Mouse (Mus musculus): ENCODE results near the gene Gpc6. TPM values are rescaled to one million over a fixed set of nuclear protein-coding genes. Genes with fewer than 3 reads are reported as not detected.

The Gpc6 gene
- polyA plus RNA-seq, 1 experiment from 2014 or later, result 42.5 TPM

- DNase-seq (ENCODE audit: low spot score), result no peak
- Histone ChIP-seq H3K9me3 (ENCODE audit: control insufficient read depth, low read length) (no peaks in the 10 kb centered on the region), H3K4me3 (ENCODE audit: low read depth, low read length) (no peak overlapping the region)
Observed at GRCm38 (mm10) chr14:117256192-117256591, 331.1 kb downstream of the Gpc6 start.

GRCm38 (mm10) chr14:117265653-117266052 is 340.5 kb downstream of the Gpc6 start:
- no peak overlapping the region for H3K27ac ChIP-seq (replicated peaks; ENCODE audit: low read depth, low read length)
- no peaks in the 10 kb centered on the region for H3K9me3 ChIP-seq (ENCODE audit: control insufficient read depth, low read length)
- H3K36me3 ChIP-seq (ENCODE audit: control insufficient read depth, insufficient read depth, low read length), result no peaks in the 10 kb centered on the region
- ATAC-seq (ENCODE audit: low read depth) (no peak), DNase-seq (ENCODE audit: low spot score) (no peak)
- H3K4me2 ChIP-seq (ENCODE audit: low read depth, low read length), result no peak overlapping the region
- H3K9ac ChIP-seq (ENCODE audit: low read depth, low read length), result no peak overlapping the region
- H3K4me1 ChIP-seq (ENCODE audit: control insufficient read depth, insufficient read depth, low read length), result no peaks in the 10 kb centered on the region
- H3K4me3 ChIP-seq (ENCODE audit: low read depth, low read length), result no peak overlapping the region
- H3K27me3 ChIP-seq (replicated peaks; ENCODE audit: control insufficient read depth, insufficient read depth, low read length), result no peaks in the 10 kb centered on the region

More at GRCm38 (mm10) chr14:117256192-117256591, 331.1 kb downstream of the Gpc6 start:
- no peak overlapping the region for H3K9ac ChIP-seq (ENCODE audit: low read depth, low read length)
- WGBS, result 66% methylated on average over 4 of the region's 4 CpGs
- H3K4me2 ChIP-seq (ENCODE audit: low read depth, low read length), result no peak overlapping the region
- H3K4me1 ChIP-seq (ENCODE audit: control insufficient read depth, insufficient read depth, low read length), result no peaks in the 10 kb centered on the region
- H3K27me3 ChIP-seq (replicated peaks; ENCODE audit: control insufficient read depth, insufficient read depth, low read length), result no peaks in the 10 kb centered on the region
- no peaks in the 10 kb centered on the region for H3K36me3 ChIP-seq (ENCODE audit: control insufficient read depth, insufficient read depth, low read length)
- H3K27ac ChIP-seq (replicated peaks; ENCODE audit: low read depth, low read length), result no peak overlapping the region
- ATAC-seq (ENCODE audit: low read depth), result no peak

DNA sequence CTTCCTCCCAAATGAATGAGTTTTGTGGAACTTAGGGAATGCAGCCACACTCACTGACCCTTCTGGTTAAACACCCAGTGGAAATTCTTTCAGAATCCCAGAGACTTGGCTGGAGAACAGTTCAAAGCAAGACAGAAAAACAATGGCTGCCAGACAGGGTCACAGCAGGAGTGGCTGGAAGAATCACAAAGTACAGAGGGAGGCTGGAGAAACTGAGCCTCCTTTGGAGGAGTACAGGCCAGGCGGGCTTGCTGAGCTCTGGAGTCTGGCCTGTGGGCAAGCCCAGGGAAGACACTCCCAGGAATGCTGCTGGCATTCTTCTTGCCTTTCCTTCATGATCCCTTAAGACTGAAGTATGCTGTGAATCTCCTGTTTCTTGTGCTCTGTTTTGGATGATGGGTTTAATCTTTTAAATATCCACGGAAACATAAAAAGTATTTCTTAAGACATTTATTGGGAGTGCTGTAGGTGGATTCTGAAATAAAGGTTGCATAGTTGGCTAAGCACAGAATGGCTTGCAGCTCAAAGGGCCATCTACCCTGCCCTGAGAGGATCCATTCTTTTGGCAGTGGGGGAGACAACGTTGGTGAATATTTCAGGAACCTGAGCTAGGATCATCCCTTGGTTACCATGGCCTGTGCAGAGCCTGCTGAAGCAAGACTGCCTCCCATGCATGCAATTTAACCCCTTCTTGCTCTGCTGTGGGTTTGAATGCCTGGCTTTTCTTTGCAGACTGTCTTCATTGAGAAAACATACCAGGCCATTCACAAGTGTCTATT is 342.9 kb downstream of the Gpc6 start:
- peak; percentile 30 for DNase-seq (ENCODE audit: low spot score)
- Histone ChIP-seq H3K4me2 (ENCODE audit: low read depth, low read length) (no peak overlapping the region), H3K27ac (replicated peaks; ENCODE audit: low read depth, low read length) (peak overlapping the region; percentile 21; the same call in 1 of the 2 replicates)

DNA sequence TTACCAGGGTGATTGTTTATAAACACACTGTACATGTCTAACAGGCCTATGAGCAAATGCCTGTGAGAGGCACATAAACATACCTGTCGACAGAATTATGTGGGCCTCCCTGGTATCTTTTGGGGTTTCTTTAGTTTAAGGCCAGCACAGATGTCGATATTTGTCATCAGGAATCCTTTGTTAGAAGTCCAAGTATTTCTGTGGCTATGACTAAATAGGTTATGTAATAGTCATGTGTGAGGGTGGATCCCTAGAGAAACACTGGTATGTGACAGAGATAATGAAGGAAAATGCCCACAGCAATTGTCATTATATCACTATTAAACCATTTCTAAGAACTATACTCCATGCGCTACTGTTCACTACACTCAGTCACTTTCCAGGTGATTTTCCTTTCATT is 358.5 kb downstream of the Gpc6 start:
- Histone ChIP-seq H3K27ac (replicated peaks; ENCODE audit: low read depth, low read length) (no peak overlapping the region), H3K4me3 (ENCODE audit: low read depth, low read length) (no peak overlapping the region), H3K9me3 (ENCODE audit: control insufficient read depth, low read length) (no peaks in the 10 kb centered on the region), H3K4me1 (ENCODE audit: control insufficient read depth, insufficient read depth, low read length) (no peaks in the 10 kb centered on the region), H3K36me3 (ENCODE audit: control insufficient read depth, insufficient read depth, low read length) (0 out of 2 replicates have a peak, but pooled peaks cover 4% of the 10 kb centered on the region), H3K9ac (ENCODE audit: low read depth, low read length) (no peak overlapping the region), H3K4me2 (ENCODE audit: low read depth, low read length) (no peak overlapping the region), H3K27me3 (replicated peaks; ENCODE audit: control insufficient read depth, insufficient read depth, low read length) (no peaks in the 10 kb centered on the region)
- no peak for ATAC-seq (ENCODE audit: low read depth)
- DNase-seq (ENCODE audit: low spot score), result no peak
- WGBS, result 91% methylated on average over 3 of the region's 3 CpGs

More for the DNA sequence above, 342.9 kb downstream of the Gpc6 start:
- Histone ChIP-seq H3K36me3 (ENCODE audit: control insufficient read depth, insufficient read depth, low read length) (no peaks in the 10 kb centered on the region), H3K4me1 (ENCODE audit: control insufficient read depth, insufficient read depth, low read length) (no peaks in the 10 kb centered on the region), H3K9me3 (ENCODE audit: control insufficient read depth, low read length) (no peaks in the 10 kb centered on the region), H3K4me3 (ENCODE audit: low read depth, low read length) (no peak overlapping the region), H3K27me3 (replicated peaks; ENCODE audit: control insufficient read depth, insufficient read depth, low read length) (no peaks in the 10 kb centered on the region), H3K9ac (ENCODE audit: low read depth, low read length) (no peak overlapping the region; the same call in 1 of the 2 replicates)
- ATAC-seq (ENCODE audit: low read depth), result 0 out of 2 replicates have a peak, but pooled peaks have one; percentile 60
- WGBS, result 26% methylated on average over 3 of the region's 3 CpGs

- Histone ChIP-seq H3K9ac (ENCODE audit: low read depth, low read length) (no peak overlapping the region), H3K4me1 (ENCODE audit: control insufficient read depth, insufficient read depth, low read length) (no peaks in the 10 kb centered on the region), H3K36me3 (ENCODE audit: control insufficient read depth, insufficient read depth, low read length) (no peaks in the 10 kb centered on the region), H3K27ac (replicated peaks; ENCODE audit: low read depth, low read length) (no peak overlapping the region), H3K4me3 (ENCODE audit: low read depth, low read length) (no peak overlapping the region), H3K4me2 (ENCODE audit: low read depth, low read length) (no peak overlapping the region), H3K27me3 (replicated peaks; ENCODE audit: control insufficient read depth, insufficient read depth, low read length) (no peaks in the 10 kb centered on the region), H3K9me3 (ENCODE audit: control insufficient read depth, low read length) (no peaks in the 10 kb centered on the region)
- ATAC-seq (ENCODE audit: low read depth) (0 out of 2 replicates have a peak, but pooled peaks have one; percentile 57), DNase-seq (ENCODE audit: low spot score) (peak; percentile 38)
- WGBS, result 41% methylated on average over 4 of the region's 4 CpGs
Observed at GRCm38 (mm10) chr14:117293746-117294145, 368.6 kb downstream of the Gpc6 start.

DNA sequence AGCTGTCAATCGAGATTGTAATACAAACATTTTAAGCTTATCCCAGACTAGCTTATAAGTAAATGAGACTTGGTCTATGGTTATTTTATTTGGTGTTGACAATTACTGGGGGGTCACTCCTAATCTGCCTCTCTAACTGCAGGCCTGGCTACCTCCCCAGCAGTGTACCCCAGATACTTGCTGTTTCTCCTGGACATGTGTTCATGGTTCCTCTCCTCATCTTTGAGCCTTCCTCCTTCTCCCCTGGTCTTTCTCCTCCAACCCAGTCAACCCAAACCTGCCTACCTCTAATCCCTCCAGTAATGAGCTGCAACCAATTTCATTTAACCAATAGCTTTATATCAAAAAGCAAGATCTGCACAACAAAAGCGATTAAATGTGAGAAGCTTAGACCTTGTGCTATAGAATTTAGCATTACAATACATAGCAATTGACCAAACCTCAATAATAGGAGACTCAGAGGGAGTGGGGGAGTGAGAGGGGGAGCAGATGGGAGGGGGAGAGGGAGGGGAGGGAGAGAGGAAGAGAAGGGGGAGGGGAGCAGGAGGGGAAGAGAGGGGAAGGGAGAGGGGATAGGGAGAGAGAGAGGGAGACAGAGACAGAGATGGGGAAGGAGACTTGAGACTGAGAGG is 371.2 kb downstream of the Gpc6 start:
- Histone ChIP-seq H3K4me2 (ENCODE audit: low read depth, low read length) (no peak overlapping the region), H3K4me1 (ENCODE audit: control insufficient read depth, insufficient read depth, low read length) (no peaks in the 10 kb centered on the region), H3K27ac (replicated peaks; ENCODE audit: low read depth, low read length) (no peak overlapping the region), H3K4me3 (ENCODE audit: low read depth, low read length) (no peak overlapping the region), H3K36me3 (ENCODE audit: control insufficient read depth, insufficient read depth, low read length) (no peaks in the 10 kb centered on the region), H3K9ac (ENCODE audit: low read depth, low read length) (no peak overlapping the region), H3K9me3 (ENCODE audit: control insufficient read depth, low read length) (no peaks in the 10 kb centered on the region), H3K27me3 (replicated peaks; ENCODE audit: control insufficient read depth, insufficient read depth, low read length) (no peaks in the 10 kb centered on the region)
- ATAC-seq (ENCODE audit: low read depth), result no peak
- no peak for DNase-seq (ENCODE audit: low spot score)
- WGBS, result 81% methylated on average over 2 of the region's 2 CpGs

- ATAC-seq (ENCODE audit: low read depth) (no peak), DNase-seq (ENCODE audit: low spot score) (peak; percentile 25)
- 78% methylated on average over 3 of the region's 3 CpGs for WGBS
- no peaks in the 10 kb centered on the region for H3K36me3 ChIP-seq (ENCODE audit: control insufficient read depth, insufficient read depth, low read length)
- no peaks in the 10 kb centered on the region for H3K9me3 ChIP-seq (ENCODE audit: control insufficient read depth, low read length)
- H3K9ac ChIP-seq (ENCODE audit: low read depth, low read length), result no peak overlapping the region
- H3K4me3 ChIP-seq (ENCODE audit: low read depth, low read length), result no peak overlapping the region
- no peaks in the 10 kb centered on the region for H3K27me3 ChIP-seq (replicated peaks; ENCODE audit: control insufficient read depth, insufficient read depth, low read length)
- H3K27ac ChIP-seq (replicated peaks; ENCODE audit: low read depth, low read length), result no peak overlapping the region
- H3K4me2 ChIP-seq (ENCODE audit: low read depth, low read length), result no peak overlapping the region
- H3K4me1 ChIP-seq (ENCODE audit: control insufficient read depth, insufficient read depth, low read length), result no peaks in the 10 kb centered on the region
Observed at GRCm38 (mm10) chr14:117301019-117301418, 375.9 kb downstream of the Gpc6 start.

DNA sequence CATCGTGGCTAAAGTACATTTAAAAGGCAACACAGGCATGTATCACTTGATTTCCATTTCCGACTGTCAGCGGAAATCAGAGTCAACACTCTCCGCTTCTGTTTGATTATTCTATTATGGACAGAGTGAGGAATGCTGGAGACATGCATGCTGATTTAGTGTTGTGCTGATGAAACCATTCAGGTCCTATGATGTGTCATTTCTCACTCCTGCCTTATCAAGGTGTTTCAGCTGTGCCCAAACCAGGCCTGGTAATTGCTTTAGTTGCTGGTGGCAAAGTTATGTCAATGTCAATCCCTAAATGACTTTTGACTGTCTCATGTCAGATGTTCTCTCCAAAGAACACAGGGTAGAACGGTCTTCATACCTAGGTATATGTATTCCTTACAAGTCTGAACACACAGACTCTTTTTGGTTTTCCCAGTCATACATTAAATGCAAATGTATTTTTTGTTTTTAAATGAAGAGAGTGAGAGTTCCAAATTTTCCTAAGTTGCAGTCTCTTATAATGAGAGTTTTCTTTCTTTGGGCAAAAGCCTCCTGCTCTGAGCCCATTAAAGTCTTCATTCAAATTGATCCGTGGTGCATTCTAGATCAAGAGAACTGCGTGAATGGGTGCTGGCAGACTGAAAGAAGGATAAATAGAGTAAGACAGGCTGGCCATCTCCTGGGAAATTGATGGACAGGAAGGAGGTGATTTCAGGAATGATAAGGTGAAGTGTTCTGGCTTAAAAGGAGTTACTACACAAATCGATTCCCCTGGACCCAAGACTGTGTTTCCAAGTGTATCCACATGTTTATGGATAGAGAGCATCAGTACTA is 379.0 kb downstream of the Gpc6 start:
- no peak overlapping the region for H3K4me2 ChIP-seq (ENCODE audit: low read depth, low read length)
- no peak overlapping the region for H3K9ac ChIP-seq (ENCODE audit: low read depth, low read length)
- no peaks in the 10 kb centered on the region for H3K36me3 ChIP-seq (ENCODE audit: control insufficient read depth, insufficient read depth, low read length)
- H3K4me3 ChIP-seq (ENCODE audit: low read depth, low read length), result no peak overlapping the region
- WGBS, result 78% methylated on average over 8 of the region's 8 CpGs
- DNase-seq (ENCODE audit: low spot score), result no peak
- no peaks in the 10 kb centered on the region for H3K9me3 ChIP-seq (ENCODE audit: control insufficient read depth, low read length)
- no peaks in the 10 kb centered on the region for H3K27me3 ChIP-seq (replicated peaks; ENCODE audit: control insufficient read depth, insufficient read depth, low read length)
- H3K4me1 ChIP-seq (ENCODE audit: control insufficient read depth, insufficient read depth, low read length), result no peaks in the 10 kb centered on the region
- ATAC-seq (ENCODE audit: low read depth), result no peak
- H3K27ac ChIP-seq (replicated peaks; ENCODE audit: low read depth, low read length), result no peak overlapping the region

Data from embryonic facial prominence, embryonic 14.5 days (tissue).